Mouse (Mus musculus): ENCODE results near the gene Elane. TPM values are rescaled to one million over a fixed set of nuclear protein-coding genes. Genes with fewer than 3 reads are reported as not detected.

The Elane gene
- polyA plus RNA-seq (2012; ENCODE audit: insufficient read depth, insufficient read length, missing spikeins), result 0.75 TPM in 1 of 2 replicates, not detected in the other

GRCm38 (mm10) chr10:79886054-79886453, at the start of gene Elane:
Elane (plus strand) TSS chr10:79886247.
- H3K4me3 ChIP-seq (ENCODE audit: insufficient read depth, low read length), result no peak within 1 kb of the TSS
- H3K4me1 ChIP-seq (ENCODE audit: control insufficient read depth, insufficient read depth, low read length), result peaks cover 30% of the 10 kb centered on the region
- TF ChIP-seq CTCF (IDR thresholded peaks at IDR 0.05; ENCODE audit: low read depth, low read length) (no peak), POLR2A (IDR thresholded peaks at IDR 0.05; ENCODE audit: borderline replicate concordance, low read depth, low read length) (no peak)
- no peak within 1 kb of the TSS for H3K27ac ChIP-seq (ENCODE audit: insufficient read depth, low read depth, low read length)

GRCm38 (mm10) chr10:79836918-79837317, 49.1 kb upstream of the Elane start:
- TF ChIP-seq CTCF (IDR thresholded peaks at IDR 0.05; ENCODE audit: low read depth, low read length), result no peak
- TF ChIP-seq POLR2A (IDR thresholded peaks at IDR 0.05; ENCODE audit: borderline replicate concordance, low read depth, low read length), result no peak
- H3K27ac ChIP-seq (ENCODE audit: insufficient read depth, low read depth, low read length), result no peak overlapping the region
- peaks cover 14% of the 10 kb centered on the region for H3K4me1 ChIP-seq (ENCODE audit: control insufficient read depth, insufficient read depth, low read length)
- H3K4me3 ChIP-seq (ENCODE audit: insufficient read depth, low read length), result no peak overlapping the region

- TF ChIP-seq CTCF (IDR thresholded peaks at IDR 0.05; ENCODE audit: low read depth, low read length) (no peak), POLR2A (IDR thresholded peaks at IDR 0.05; ENCODE audit: borderline replicate concordance, low read depth, low read length) (no peak)
- peaks cover 16% of the 10 kb centered on the region for H3K4me1 ChIP-seq (ENCODE audit: control insufficient read depth, insufficient read depth, low read length)
- no peak overlapping the region for H3K4me3 ChIP-seq (ENCODE audit: insufficient read depth, low read length)
- 0 out of 2 replicates have a peak overlapping the region, but pooled peaks have one; percentile 10 for H3K27ac ChIP-seq (ENCODE audit: insufficient read depth, low read depth, low read length)
Observed at GRCm38 (mm10) chr10:79838151-79838550, 47.9 kb upstream of the Elane start.

GRCm38 (mm10) chr10:79840091-79840490, 46.0 kb upstream of the Elane start:
- TF ChIP-seq CTCF (IDR thresholded peaks at IDR 0.05; ENCODE audit: low read depth, low read length), result no peak
- no peak for TF ChIP-seq POLR2A (IDR thresholded peaks at IDR 0.05; ENCODE audit: borderline replicate concordance, low read depth, low read length)
- no peak overlapping the region for H3K4me3 ChIP-seq (ENCODE audit: insufficient read depth, low read length)
- no peak overlapping the region for H3K27ac ChIP-seq (ENCODE audit: insufficient read depth, low read depth, low read length)
- peaks cover 16% of the 10 kb centered on the region for H3K4me1 ChIP-seq (ENCODE audit: control insufficient read depth, insufficient read depth, low read length)

GRCm38 (mm10) chr10:79840644-79841551, 45.1 kb upstream of the Elane start:
- no peak for TF ChIP-seq CTCF (IDR thresholded peaks at IDR 0.05; ENCODE audit: low read depth, low read length)
- no peak for TF ChIP-seq POLR2A (IDR thresholded peaks at IDR 0.05; ENCODE audit: borderline replicate concordance, low read depth, low read length)
- Histone ChIP-seq H3K4me1 (ENCODE audit: control insufficient read depth, insufficient read depth, low read length) (peaks cover 16% of the 10 kb centered on the region), H3K27ac (ENCODE audit: insufficient read depth, low read depth, low read length) (peak overlapping the region; percentile 38), H3K4me3 (ENCODE audit: insufficient read depth, low read length) (peak overlapping the region; percentile 54)

- Histone ChIP-seq H3K4me1 (ENCODE audit: control insufficient read depth, insufficient read depth, low read length) (peaks cover 16% of the 10 kb centered on the region), H3K27ac (ENCODE audit: insufficient read depth, low read depth, low read length) (no peak overlapping the region), H3K4me3 (ENCODE audit: insufficient read depth, low read length) (no peak overlapping the region)
- TF ChIP-seq CTCF (IDR thresholded peaks at IDR 0.05; ENCODE audit: low read depth, low read length) (no peak), POLR2A (IDR thresholded peaks at IDR 0.05; ENCODE audit: borderline replicate concordance, low read depth, low read length) (no peak)
Observed at GRCm38 (mm10) chr10:79842322-79842721, 43.7 kb upstream of the Elane start.

- Histone ChIP-seq H3K4me1 (ENCODE audit: control insufficient read depth, insufficient read depth, low read length) (peaks cover 9% of the 10 kb centered on the region; the same call in 1 of the 2 replicates), H3K27ac (ENCODE audit: insufficient read depth, low read depth, low read length) (no peak overlapping the region), H3K4me3 (ENCODE audit: insufficient read depth, low read length) (no peak overlapping the region)
- TF ChIP-seq CTCF (IDR thresholded peaks at IDR 0.05; ENCODE audit: low read depth, low read length), result no peak
- TF ChIP-seq POLR2A (IDR thresholded peaks at IDR 0.05; ENCODE audit: borderline replicate concordance, low read depth, low read length), result no peak
Observed at GRCm38 (mm10) chr10:79843476-79843875, 42.6 kb upstream of the Elane start.

GRCm38 (mm10) chr10:79846553-79846952, 39.5 kb upstream of the Elane start:
- TF ChIP-seq POLR2A (IDR thresholded peaks at IDR 0.05; ENCODE audit: borderline replicate concordance, low read depth, low read length), result no peak
- no peak for TF ChIP-seq CTCF (IDR thresholded peaks at IDR 0.05; ENCODE audit: low read depth, low read length)
- peaks cover 21% of the 10 kb centered on the region for H3K4me1 ChIP-seq (ENCODE audit: control insufficient read depth, insufficient read depth, low read length)
- no peak overlapping the region for H3K27ac ChIP-seq (ENCODE audit: insufficient read depth, low read depth, low read length)
- H3K4me3 ChIP-seq (ENCODE audit: insufficient read depth, low read length), result no peak overlapping the region

GRCm38 (mm10) chr10:79849941-79850628, 36.0 kb upstream of the Elane start:
- peaks cover 30% of the 10 kb centered on the region for H3K4me1 ChIP-seq (ENCODE audit: control insufficient read depth, insufficient read depth, low read length)
- TF ChIP-seq CTCF (IDR thresholded peaks at IDR 0.05; ENCODE audit: low read depth, low read length), result no peak
- TF ChIP-seq POLR2A (IDR thresholded peaks at IDR 0.05; ENCODE audit: borderline replicate concordance, low read depth, low read length), result no peak
- no peak overlapping the region for H3K27ac ChIP-seq (ENCODE audit: insufficient read depth, low read depth, low read length)
- no peak overlapping the region for H3K4me3 ChIP-seq (ENCODE audit: insufficient read depth, low read length)
